Mouse (Mus musculus) stomach, postnatal 0 days (tissue): ENCODE measurements at regions not wholly inside any gene's neighbourhood (a gene's known extent, or its start where the extent isn't known, plus 50 kb on each side); places are given as distances from the start of the nearest gene placed in this dataset.

Experiments used
- ATAC-seq: fragments of 200-750 bp; cut with Nextera tagmentation; 2 replicates; pipeline ENCODE4 v1.8.0; 2017; ENCODE audit not compliant: low FRiP score, low TSS enrichment
- DNase-seq: peaks from one replicate; pipeline ENCODE4 v3.0.0-alpha.2; 2016; ENCODE audit warnings: low spot score
- H3K27ac ChIP-seq: fragments of 300-500 bp; sonication (generic); replicated peaks from 2 replicates; pipeline ENCODE4 v1.5.1; 2014; ENCODE audit warnings: mild to moderate bottlenecking, control low read depth
- H3K27me3 ChIP-seq: fragments of 300-500 bp; sonication (generic); 2 replicates; pipeline ENCODE4 v1.6.1; 2014; ENCODE audit warnings: low read length; ENCODE audit not compliant: control insufficient read depth, insufficient read depth
- H3K36me3 ChIP-seq: fragments of 300-500 bp; sonication (generic); 2 replicates; pipeline ENCODE4 v1.6.1; 2014; ENCODE audit warnings: low read length, mixed read lengths; ENCODE audit not compliant: control insufficient read depth, insufficient read depth
- H3K4me1 ChIP-seq: fragments of 300-500 bp; sonication (generic); replicated peaks from 2 replicates; pipeline ENCODE4 v1.6.1; 2014; ENCODE audit warnings: antibody characterized with exemption; ENCODE audit not compliant: control insufficient read depth, insufficient read depth
- H3K4me2 ChIP-seq: fragments of 300-500 bp; sonication (generic); replicated peaks from 2 replicates; pipeline ENCODE4 v1.6.1; 2014; ENCODE audit warnings: low read depth, mild to moderate bottlenecking, control low read depth, moderate library complexity
- H3K4me3 ChIP-seq: fragments of 300-500 bp; sonication (generic); 2 replicates; pipeline ENCODE4 v1.5.1; 2014; ENCODE audit warnings: low read depth, low read length, control low read depth
- H3K9ac ChIP-seq: fragments of 300-500 bp; sonication (generic); 2 replicates; pipeline ENCODE4 v1.6.1; 2014; ENCODE audit warnings: mild to moderate bottlenecking, low read length, control low read depth, mixed read lengths
- H3K9me3 ChIP-seq: fragments of 300-500 bp; sonication (generic); 2 replicates; pipeline ENCODE4 v1.6.1; 2016; ENCODE audit warnings: low read length; ENCODE audit not compliant: control insufficient read depth
- CTCF ChIP-seq: IDR thresholded peaks from 2 replicates; pipeline ENCODE4 v1.5.1; 2016; ENCODE audit warnings: antibody characterized with exemption, low read depth, mild to moderate bottlenecking, moderate library complexity
- EP300 ChIP-seq: optimal IDR thresholded peaks from 2 replicates; pipeline ENCODE3; 2016; ENCODE audit warnings: antibody characterized with exemption
- WGBS: fragments of 180-500 bp; shearing (Covaris S2); extraction: QIAGEN DNeasy Blood & Tissue Kit; methylation state at CpG from one replicate; pipeline ENCODE4 v1.1.7; 2014; 5-methylcytosine and 5-hydroxymethylcytosine counted together

DNA sequence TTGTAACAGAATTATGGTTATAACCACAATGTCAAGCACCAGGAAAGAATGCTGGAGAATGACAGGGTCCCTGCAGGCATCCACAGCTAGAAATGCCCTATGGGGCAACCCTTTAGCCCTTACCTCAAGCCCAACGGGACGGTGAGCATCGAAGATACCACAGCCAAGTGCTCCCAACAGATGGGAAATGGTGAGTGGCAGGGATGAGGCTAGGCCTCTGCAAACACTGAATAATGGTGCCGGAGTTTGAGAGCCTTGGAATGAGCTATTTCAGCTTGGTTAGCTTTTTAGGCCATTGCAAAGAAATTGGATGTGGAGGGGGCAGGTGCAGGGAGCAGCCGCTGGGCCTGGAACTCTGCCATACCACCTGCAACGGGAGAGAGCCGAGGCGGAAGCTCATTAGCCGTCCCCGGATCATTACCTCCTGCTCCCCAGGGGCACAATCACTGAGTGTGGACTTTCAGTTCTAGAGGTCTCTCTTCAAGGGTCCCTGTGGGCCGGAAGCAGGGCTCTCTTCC lies 117.9 kb downstream of the Usp31 start:
- no peaks in the 10 kb centered on the region for H3K27me3 ChIP-seq
- H3K9me3 ChIP-seq, result no peaks in the 10 kb centered on the region
- H3K4me3 ChIP-seq, result no peak overlapping the region
- H3K27ac ChIP-seq, result no peak overlapping the region
- H3K4me2 ChIP-seq, result no peak overlapping the region
- no peak for TF ChIP-seq EP300
- no peak for TF ChIP-seq CTCF
- H3K4me1 ChIP-seq, result no peaks in the 10 kb centered on the region
- DNase-seq (no peak), ATAC-seq (no peak)
- H3K36me3 ChIP-seq, result no peaks in the 10 kb centered on the region
- no peak overlapping the region for H3K9ac ChIP-seq
- WGBS, result 79% methylated on average over 11 of the region's 11 CpGs

DNA sequence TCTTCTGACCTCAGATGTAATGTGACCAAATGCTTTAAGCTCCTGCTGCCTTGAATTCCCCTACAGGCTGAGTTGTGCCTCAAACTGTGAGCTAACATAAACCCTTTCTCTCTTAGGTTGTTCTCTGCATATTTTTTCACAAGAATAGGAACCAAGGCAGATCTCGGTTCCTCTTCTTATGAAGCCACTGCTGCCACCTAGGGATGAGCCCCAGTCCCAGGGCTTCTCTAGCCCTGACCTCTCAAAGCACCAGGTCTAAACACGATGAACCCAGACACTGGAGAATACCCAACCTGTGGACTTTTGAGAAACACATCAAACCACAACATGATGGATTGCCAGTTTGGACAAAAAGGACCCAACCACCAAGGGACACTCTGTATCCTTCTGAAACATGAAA lies 119.3 kb downstream of the Usp31 start:
- Histone ChIP-seq H3K9me3 (no peaks in the 10 kb centered on the region), H3K4me2 (no peak overlapping the region), H3K9ac (no peak overlapping the region), H3K4me3 (no peak overlapping the region), H3K27me3 (no peaks in the 10 kb centered on the region), H3K36me3 (no peaks in the 10 kb centered on the region), H3K27ac (no peak overlapping the region), H3K4me1 (no peaks in the 10 kb centered on the region)
- WGBS, result 56% methylated on average over 2 of the region's 2 CpGs
- ATAC-seq, result no peak
- TF ChIP-seq CTCF (no peak), EP300 (no peak)
- DNase-seq, result no peak

GRCm38 (mm10) chr7:121585721-121586120 lies 121.3 kb downstream of the Usp31 start:
- H3K36me3 ChIP-seq, result no peaks in the 10 kb centered on the region
- H3K4me2 ChIP-seq, result no peak overlapping the region
- no peak for TF ChIP-seq CTCF
- no peak for TF ChIP-seq EP300
- no peak overlapping the region for H3K4me3 ChIP-seq
- ATAC-seq, result no peak
- 81% methylated on average over 10 of the region's 10 CpGs for WGBS
- H3K9me3 ChIP-seq, result no peaks in the 10 kb centered on the region
- no peaks in the 10 kb centered on the region for H3K4me1 ChIP-seq
- no peak overlapping the region for H3K9ac ChIP-seq
- H3K27me3 ChIP-seq, result no peaks in the 10 kb centered on the region
- no peak for DNase-seq
- no peak overlapping the region for H3K27ac ChIP-seq

DNA sequence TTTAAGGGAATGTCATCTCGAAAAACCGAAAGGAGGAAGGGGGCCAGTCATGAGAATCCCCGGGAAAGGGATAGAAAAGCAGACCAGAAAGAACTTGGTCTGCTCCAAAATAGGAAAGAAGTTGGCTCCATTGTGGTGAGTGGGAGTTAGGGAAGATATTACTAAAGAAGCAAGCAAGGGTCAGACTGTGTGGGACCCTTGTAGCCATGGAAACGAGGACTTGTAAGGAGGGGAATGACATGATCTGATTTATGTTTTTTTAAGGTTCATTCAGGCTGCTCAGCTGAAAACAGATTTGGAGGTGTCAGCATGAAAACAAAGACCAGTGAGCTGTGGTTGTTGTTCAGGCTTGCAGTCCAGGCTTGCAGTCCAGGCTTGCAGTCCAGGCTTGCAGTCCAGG lies 127.6 kb downstream of the Usp31 start:
- TF ChIP-seq EP300, result no peak
- no peaks in the 10 kb centered on the region for H3K4me1 ChIP-seq
- no peaks in the 10 kb centered on the region for H3K27me3 ChIP-seq
- H3K27ac ChIP-seq, result no peak overlapping the region
- DNase-seq (no peak), ATAC-seq (no peak)
- H3K4me2 ChIP-seq, result no peak overlapping the region
- H3K9me3 ChIP-seq, result no peaks in the 10 kb centered on the region
- no peak overlapping the region for H3K9ac ChIP-seq
- 57% methylated on average over 4 of the region's 4 CpGs for WGBS
- H3K36me3 ChIP-seq, result no peaks in the 10 kb centered on the region
- H3K4me3 ChIP-seq, result no peak overlapping the region

DNA sequence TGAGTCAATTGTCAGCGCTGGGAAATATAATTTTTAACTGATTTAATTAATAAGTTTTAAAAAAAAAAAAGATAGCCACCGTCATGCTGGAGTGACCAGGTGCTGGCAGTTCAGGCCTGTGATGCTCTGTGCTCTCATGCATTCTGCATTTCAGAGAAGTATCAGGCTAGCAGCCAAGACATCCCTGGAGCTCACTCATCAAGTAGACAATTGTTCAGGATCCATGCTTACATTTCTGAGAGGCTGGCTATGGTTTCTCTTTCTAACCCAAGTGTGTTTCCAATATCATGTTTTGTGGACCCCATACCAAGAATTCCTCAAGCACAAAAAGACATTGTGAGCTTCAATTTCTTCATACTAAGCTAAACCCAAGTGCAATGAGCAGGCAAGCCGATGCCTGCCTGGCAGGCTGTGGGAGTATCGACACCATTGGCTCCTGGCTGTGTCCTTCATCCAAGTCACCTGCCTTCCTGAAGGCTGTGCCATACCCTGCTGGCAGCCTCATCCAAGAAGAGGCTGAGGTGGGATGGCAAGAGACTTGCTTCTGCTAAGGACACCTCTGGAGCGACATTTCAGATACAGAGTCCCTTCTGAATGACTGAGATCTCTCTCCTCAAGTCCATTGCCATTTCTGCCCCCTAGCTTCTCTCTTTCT lies 134.2 kb downstream of the Usp31 start:
- H3K9ac ChIP-seq, result no peak overlapping the region
- ATAC-seq (no peak), DNase-seq (no peak)
- H3K27me3 ChIP-seq, result no peaks in the 10 kb centered on the region
- H3K27ac ChIP-seq, result no peak overlapping the region
- no peaks in the 10 kb centered on the region for H3K4me1 ChIP-seq
- TF ChIP-seq CTCF (no peak), EP300 (no peak)
- no peak overlapping the region for H3K4me2 ChIP-seq
- H3K4me3 ChIP-seq, result no peak overlapping the region
- H3K9me3 ChIP-seq, result no peaks in the 10 kb centered on the region
- WGBS, result 77% methylated on average over 5 of the region's 5 CpGs
- H3K36me3 ChIP-seq, result no peaks in the 10 kb centered on the region

DNA sequence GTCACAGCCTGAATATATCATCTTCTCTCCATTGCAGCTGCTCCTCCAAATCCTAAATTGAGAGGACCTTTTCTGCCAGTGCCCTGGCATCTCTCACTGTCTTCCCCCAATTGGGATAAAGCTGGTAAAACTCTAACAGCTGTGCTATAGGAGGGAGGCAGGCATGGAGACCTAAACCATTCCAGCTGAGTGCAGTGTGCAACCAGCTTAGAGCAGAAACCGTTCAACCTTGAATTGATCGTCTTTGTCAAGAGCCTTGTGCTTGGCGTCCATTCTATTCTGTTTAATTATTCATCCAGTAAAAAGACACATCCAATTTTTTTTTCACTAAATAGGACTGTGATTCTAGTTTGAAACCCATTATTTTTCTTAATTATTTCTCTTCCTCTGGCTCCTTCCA lies 135.3 kb downstream of the Usp31 start:
- Histone ChIP-seq H3K27me3 (no peaks in the 10 kb centered on the region), H3K4me3 (no peak overlapping the region), H3K4me2 (no peak overlapping the region), H3K9me3 (no peaks in the 10 kb centered on the region), H3K27ac (no peak overlapping the region), H3K36me3 (no peaks in the 10 kb centered on the region), H3K9ac (no peak overlapping the region), H3K4me1 (no peaks in the 10 kb centered on the region)
- no peak for TF ChIP-seq EP300
- DNase-seq (no peak), ATAC-seq (no peak)
- WGBS, result 84% methylated on average over 3 of the region's 3 CpGs
